Mouse (Mus musculus): ENCODE measurements around the gene Mrps11.

The Mrps11 gene

GRCm38 (mm10) chr7:78782639-78783581 is at the start of gene Mrps11, which contains the start of gene Mrpl46:
Mrps11 (plus strand) TSS chr7:78783119.
Mrpl46 (minus strand) TSS chr7:78783531.
- peak; percentile 79 for DNase-seq (ENCODE audit: low read depth, low spot score)

GRCm38 (mm10) chr7:78737196-78737595 is 45.7 kb upstream of the Mrps11 start:
- DNase-seq (ENCODE audit: low read depth, low spot score): no peak

GRCm38 (mm10) chr7:78737614-78738210 is 45.2 kb upstream of the Mrps11 start, which contains the start of gene Ntrk3:
Ntrk3 (minus strand) TSS chr7:78738012.
- no peak for DNase-seq (ENCODE audit: low read depth, low spot score)

GRCm38 (mm10) chr7:78739351-78740000 is 43.4 kb upstream of the Mrps11 start:
- no peak for DNase-seq (ENCODE audit: low read depth, low spot score)

- DNase-seq (ENCODE audit: low read depth, low spot score): no peak
Observed at GRCm38 (mm10) chr7:78743731-78744385, 39.1 kb upstream of the Mrps11 start.

- DNase-seq (ENCODE audit: low read depth, low spot score): no peak
Observed at GRCm38 (mm10) chr7:78752961-78753360, 30.0 kb upstream of the Mrps11 start.

GRCm38 (mm10) chr7:78753752-78754457 is 29.0 kb upstream of the Mrps11 start:
- DNase-seq (ENCODE audit: low read depth, low spot score): no peak

- DNase-seq (ENCODE audit: low read depth, low spot score): no peak
Observed at GRCm38 (mm10) chr7:78754458-78755000, 28.4 kb upstream of the Mrps11 start.

- DNase-seq (ENCODE audit: low read depth, low spot score): no peak
Observed at GRCm38 (mm10) chr7:78763801-78764200, 19.1 kb upstream of the Mrps11 start.

- DNase-seq (ENCODE audit: low read depth, low spot score): no peak
Observed at GRCm38 (mm10) chr7:78765215-78765631, 17.7 kb upstream of the Mrps11 start.

GRCm38 (mm10) chr7:78766019-78766683 is 16.8 kb upstream of the Mrps11 start:
- DNase-seq (ENCODE audit: low read depth, low spot score): peak; percentile 84

- no peak for DNase-seq (ENCODE audit: low read depth, low spot score)
Observed at GRCm38 (mm10) chr7:78767929-78768531, 14.9 kb upstream of the Mrps11 start.

- no peak for DNase-seq (ENCODE audit: low read depth, low spot score)
Observed at GRCm38 (mm10) chr7:78769075-78769652, 13.8 kb upstream of the Mrps11 start.

GRCm38 (mm10) chr7:78770936-78771335 is 12.0 kb upstream of the Mrps11 start:
- no peak for DNase-seq (ENCODE audit: low read depth, low spot score)

GRCm38 (mm10) chr7:78778741-78779140 is 4.2 kb upstream of the Mrps11 start:
- no peak for DNase-seq (ENCODE audit: low read depth, low spot score)

GRCm38 (mm10) chr7:78785906-78786305 is 3.0 kb downstream of the Mrps11 start:
- no peak for DNase-seq (ENCODE audit: low read depth, low spot score)

GRCm38 (mm10) chr7:78787793-78788380 is 5.0 kb downstream of the Mrps11 start:
- DNase-seq (ENCODE audit: low read depth, low spot score): no peak

- DNase-seq (ENCODE audit: low read depth, low spot score): peak; percentile 68
Observed at GRCm38 (mm10) chr7:78791359-78792222, 8.7 kb downstream of the Mrps11 start.
